Mouse (Mus musculus) embryonic facial prominence, embryonic 14.5 days (tissue): Measurements from ENCODE around the gene Map1s. TPM values are rescaled to one million over a fixed set of nuclear protein-coding genes. Genes with fewer than 3 reads are reported as not detected.

Source experiments
- ATAC-seq: fragments of 200-750 bp; cut with Nextera tagmentation; 2 replicates; pipeline ENCODE4 v1.8.0; 2017; ENCODE audit warnings: low read depth, moderate number of reproducible peaks, moderate TSS enrichment
- DNase-seq: peaks from one replicate; pipeline ENCODE4 v3.0.0-alpha.2; 2015; ENCODE audit warnings: low spot score
- H3K27ac ChIP-seq: fragments of 300-500 bp; sonication (generic); replicated peaks from 2 replicates; pipeline ENCODE4 v1.5.1; 2014; ENCODE audit warnings: low read depth, mild to moderate bottlenecking, low read length, moderate library complexity
- H3K27me3 ChIP-seq: fragments of 300-500 bp; sonication (generic); replicated peaks from 2 replicates; pipeline ENCODE4 v1.6.1; 2014; ENCODE audit warnings: low read length; ENCODE audit not compliant: control insufficient read depth, insufficient read depth
- H3K36me3 ChIP-seq: fragments of 300-500 bp; sonication (generic); 2 replicates; pipeline ENCODE4 v1.6.1; 2014; ENCODE audit warnings: low read length, mixed read lengths; ENCODE audit not compliant: control insufficient read depth, insufficient read depth
- H3K4me1 ChIP-seq: fragments of 300-500 bp; sonication (generic); 2 replicates; pipeline ENCODE4 v1.6.1; 2014; ENCODE audit warnings: antibody characterized with exemption, low read length; ENCODE audit not compliant: control insufficient read depth, insufficient read depth
- H3K4me2 ChIP-seq: fragments of 300-500 bp; sonication (generic); 2 replicates; pipeline ENCODE4 v1.6.1; 2014; ENCODE audit warnings: low read depth, mild to moderate bottlenecking, low read length, moderate library complexity, mixed read lengths
- H3K4me3 ChIP-seq: fragments of 300-500 bp; sonication (generic); 2 replicates; pipeline ENCODE4 v1.5.1; 2014; ENCODE audit warnings: low read depth, mild to moderate bottlenecking, low read length
- H3K9ac ChIP-seq: fragments of 300-500 bp; sonication (generic); 2 replicates; pipeline ENCODE4 v1.6.1; 2014; ENCODE audit warnings: low read depth, mild to moderate bottlenecking, low read length, moderate library complexity, mixed read lengths
- H3K9me3 ChIP-seq: fragments of 300-500 bp; sonication (generic); 2 replicates; pipeline ENCODE4 v1.6.1; 2016; ENCODE audit warnings: low read length; ENCODE audit not compliant: control insufficient read depth
- WGBS: fragments of 180-500 bp; shearing (Covaris S2); extraction: QIAGEN DNeasy Blood & Tissue Kit; methylation state at CpG from one replicate; pipeline ENCODE4 v1.1.7; 2014; 5-methylcytosine and 5-hydroxymethylcytosine counted together
- polyA plus RNA-seq: library from polyadenylated mRNA; unstranded; fragments of >200 nt; fragmentation: Nextera tagmentation; extraction: Ambion mirVana; gene quantifications from 2 replicates; pipeline ENCODE4 v1.2.1, GENCODE M21; 2014

The Map1s gene
- polyA plus RNA-seq, 1 experiment from 2014 or later: 41.3 TPM

GRCm38 (mm10) chr8:70873364-70873985 lies 32.3 kb upstream of the Map1s start, which contains the start of gene Ccdc124:
TSS of gene Ccdc124 (minus strand) at chr8:70873935.
- WGBS: 2% methylated on average over 43 of the region's 46 CpGs
- peak within 1 kb of the TSS; percentile 81 for H3K4me2 ChIP-seq
- peak; percentile 97 for DNase-seq
- H3K36me3 ChIP-seq: no peaks in the 10 kb centered on the region
- peak within 1 kb of the TSS; percentile 81 for H3K9ac ChIP-seq
- peak within 1 kb of the TSS; percentile 90 for H3K4me3 ChIP-seq
- H3K9me3 ChIP-seq: no peaks in the 10 kb centered on the region
- no peaks in the 10 kb centered on the region for H3K27me3 ChIP-seq
- H3K27ac ChIP-seq: peak within 1 kb of the TSS; percentile 94
- ATAC-seq: peak; percentile 93
- H3K4me1 ChIP-seq: peaks cover 5% of the 10 kb centered on the region; the same call in 1 of the 2 replicates

- Histone ChIP-seq H3K27ac (no peak overlapping the region), H3K27me3 (no peaks in the 10 kb centered on the region), H3K9me3 (no peaks in the 10 kb centered on the region), H3K36me3 (no peaks in the 10 kb centered on the region), H3K4me1 (no peaks in the 10 kb centered on the region), H3K4me3 (no peak overlapping the region), H3K4me2 (no peak overlapping the region), H3K9ac (no peak overlapping the region)
- no peak for DNase-seq
- WGBS: 92% methylated on average over 13 of the region's 13 CpGs
- ATAC-seq: no peak
Observed at GRCm38 (mm10) chr8:70874441-70874840, 31.3 kb upstream of the Map1s start.

GRCm38 (mm10) chr8:70876382-70876781 lies 29.4 kb upstream of the Map1s start:
- Histone ChIP-seq H3K4me3 (no peak overlapping the region), H3K4me1 (peaks cover 7% of the 10 kb centered on the region; the same call in 1 of the 2 replicates), H3K27ac (no peak overlapping the region), H3K9ac (no peak overlapping the region), H3K9me3 (no peaks in the 10 kb centered on the region), H3K4me2 (no peak overlapping the region), H3K36me3 (no peaks in the 10 kb centered on the region), H3K27me3 (no peaks in the 10 kb centered on the region)
- ATAC-seq: no peak
- 58% methylated on average over 4 of the region's 4 CpGs for WGBS
- no peak for DNase-seq

- H3K9ac ChIP-seq: no peak overlapping the region
- no peak for DNase-seq
- H3K4me2 ChIP-seq: no peak overlapping the region
- no peak overlapping the region for H3K4me3 ChIP-seq
- peaks cover 7% of the 10 kb centered on the region; the same call in 1 of the 2 replicates for H3K4me1 ChIP-seq
- 54% methylated on average over 2 of the region's 2 CpGs for WGBS
- no peak for ATAC-seq
- no peak overlapping the region for H3K27ac ChIP-seq
- H3K36me3 ChIP-seq: no peaks in the 10 kb centered on the region
- H3K9me3 ChIP-seq: no peaks in the 10 kb centered on the region
- no peaks in the 10 kb centered on the region for H3K27me3 ChIP-seq
Observed at GRCm38 (mm10) chr8:70878178-70878577, 27.6 kb upstream of the Map1s start.

- Histone ChIP-seq H3K27ac (0 out of 2 replicates have a peak overlapping the region, but pooled peaks have one; percentile 21), H3K27me3 (no peaks in the 10 kb centered on the region), H3K4me2 (no peak overlapping the region), H3K4me1 (peaks cover 7% of the 10 kb centered on the region; the same call in 1 of the 2 replicates), H3K9ac (no peak overlapping the region), H3K9me3 (no peaks in the 10 kb centered on the region), H3K4me3 (no peak overlapping the region), H3K36me3 (no peaks in the 10 kb centered on the region)
- DNase-seq (no peak), ATAC-seq (no peak)
- 47% methylated on average over 4 of the region's 4 CpGs for WGBS
Observed at GRCm38 (mm10) chr8:70879500-70879899, 26.2 kb upstream of the Map1s start.

GRCm38 (mm10) chr8:70880126-70880525 lies 25.6 kb upstream of the Map1s start:
- no peaks in the 10 kb centered on the region for H3K27me3 ChIP-seq
- H3K4me3 ChIP-seq: no peak overlapping the region
- H3K36me3 ChIP-seq: no peaks in the 10 kb centered on the region
- no peak overlapping the region for H3K4me2 ChIP-seq
- no peaks in the 10 kb centered on the region for H3K9me3 ChIP-seq
- DNase-seq (peak; percentile 35), ATAC-seq (peak; percentile 48)
- peaks cover 7% of the 10 kb centered on the region; the same call in 1 of the 2 replicates for H3K4me1 ChIP-seq
- WGBS: 9% methylated on average over 4 of the region's 4 CpGs
- 0 out of 2 replicates have a peak overlapping the region, but pooled peaks have one; percentile 21 for H3K27ac ChIP-seq
- peak overlapping the region; percentile 40 for H3K9ac ChIP-seq

GRCm38 (mm10) chr8:70880546-70880945 lies 25.2 kb upstream of the Map1s start:
- peak overlapping the region; percentile 40; the same call in 1 of the 2 replicates for H3K9ac ChIP-seq
- H3K4me2 ChIP-seq: no peak overlapping the region
- peak; percentile 37 for DNase-seq
- no peaks in the 10 kb centered on the region for H3K36me3 ChIP-seq
- WGBS: 16% methylated on average over 11 of the region's 11 CpGs
- H3K27ac ChIP-seq: peak overlapping the region; percentile 29; the same call in 1 of the 2 replicates
- no peak overlapping the region for H3K4me3 ChIP-seq
- H3K27me3 ChIP-seq: no peaks in the 10 kb centered on the region
- 0 out of 2 replicates have a peak, but pooled peaks have one; percentile 22 for ATAC-seq
- no peaks in the 10 kb centered on the region for H3K9me3 ChIP-seq
- peaks cover 7% of the 10 kb centered on the region; the same call in 1 of the 2 replicates for H3K4me1 ChIP-seq

- peaks cover 7% of the 10 kb centered on the region; the same call in 1 of the 2 replicates for H3K4me1 ChIP-seq
- DNase-seq: no peak
- no peak overlapping the region for H3K27ac ChIP-seq
- H3K4me3 ChIP-seq: no peak overlapping the region
- no peak for ATAC-seq
- 81% methylated on average over 4 of the region's 4 CpGs for WGBS
- H3K4me2 ChIP-seq: no peak overlapping the region
- no peaks in the 10 kb centered on the region for H3K27me3 ChIP-seq
- H3K9me3 ChIP-seq: no peaks in the 10 kb centered on the region
- H3K36me3 ChIP-seq: no peaks in the 10 kb centered on the region
- H3K9ac ChIP-seq: no peak overlapping the region
Observed at GRCm38 (mm10) chr8:70884186-70884585, 21.5 kb upstream of the Map1s start.

- Histone ChIP-seq H3K4me1 (peaks cover 7% of the 10 kb centered on the region; the same call in 1 of the 2 replicates), H3K9ac (no peak overlapping the region)
- no peak for DNase-seq
Observed at GRCm38 (mm10) chr8:70884683-70885082, 21.0 kb upstream of the Map1s start.

More at GRCm38 (mm10) chr8:70884683-70885082, 21.0 kb upstream of the Map1s start:
- Histone ChIP-seq H3K4me3 (no peak overlapping the region), H3K4me2 (no peak overlapping the region), H3K36me3 (no peaks in the 10 kb centered on the region), H3K9me3 (no peaks in the 10 kb centered on the region), H3K27me3 (no peaks in the 10 kb centered on the region), H3K27ac (no peak overlapping the region)
- no peak for ATAC-seq
- 89% methylated on average over 10 of the region's 10 CpGs for WGBS
